Mouse (Mus musculus) skeletal muscle tissue, adult 2 months (tissue): ENCODE measurements around the gene 1700034J05Rik.

ENCODE experiments used
- DNase-seq: peaks from one replicate; pipeline ENCODE4 v3.0.0-alpha.2; 2012; ENCODE audit warnings: low read depth, low spot score

The 1700034J05Rik gene

DNA sequence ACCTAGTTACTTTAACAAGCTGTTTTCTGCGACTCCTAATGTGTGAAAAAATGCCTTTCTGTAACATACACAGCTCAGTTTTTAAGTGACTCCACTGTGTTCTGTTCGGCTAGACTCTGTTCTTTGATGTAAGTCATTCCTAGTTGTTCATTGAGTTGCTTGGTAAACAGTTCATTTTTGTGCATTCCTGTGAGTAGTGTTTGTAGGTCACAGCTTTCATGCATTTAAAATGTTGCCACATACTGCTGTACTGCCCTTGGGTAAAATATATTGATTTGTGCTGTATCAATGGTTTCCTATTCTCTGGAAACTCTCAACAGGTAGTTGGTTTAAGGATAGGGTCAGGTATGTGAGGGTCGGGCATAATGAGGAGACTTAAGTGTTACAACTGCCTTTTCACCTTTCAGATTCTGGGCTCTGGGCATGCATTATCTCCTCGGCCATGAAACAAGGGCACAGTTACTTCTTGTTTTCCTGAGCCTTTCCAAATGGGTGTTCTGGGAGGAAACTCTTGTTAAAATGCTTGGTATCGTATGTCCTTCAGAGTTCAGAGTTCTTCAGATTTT lies 27.7 kb downstream of the 1700034J05Rik start:
- DNase-seq = no peak

- DNase-seq = no peak
These were observed 35.9 kb downstream of the 1700034J05Rik start for GRCm38 (mm10) chr6:146918341-146918740.

GRCm38 (mm10) chr6:146917396-146917795 lies 36.8 kb downstream of the 1700034J05Rik start:
- no peak for DNase-seq

- DNase-seq = no peak
These were observed 38.4 kb downstream of the 1700034J05Rik start for GRCm38 (mm10) chr6:146915808-146916207.

GRCm38 (mm10) chr6:146913489-146914198 lies 40.6 kb downstream of the 1700034J05Rik start:
- DNase-seq = no peak

DNA sequence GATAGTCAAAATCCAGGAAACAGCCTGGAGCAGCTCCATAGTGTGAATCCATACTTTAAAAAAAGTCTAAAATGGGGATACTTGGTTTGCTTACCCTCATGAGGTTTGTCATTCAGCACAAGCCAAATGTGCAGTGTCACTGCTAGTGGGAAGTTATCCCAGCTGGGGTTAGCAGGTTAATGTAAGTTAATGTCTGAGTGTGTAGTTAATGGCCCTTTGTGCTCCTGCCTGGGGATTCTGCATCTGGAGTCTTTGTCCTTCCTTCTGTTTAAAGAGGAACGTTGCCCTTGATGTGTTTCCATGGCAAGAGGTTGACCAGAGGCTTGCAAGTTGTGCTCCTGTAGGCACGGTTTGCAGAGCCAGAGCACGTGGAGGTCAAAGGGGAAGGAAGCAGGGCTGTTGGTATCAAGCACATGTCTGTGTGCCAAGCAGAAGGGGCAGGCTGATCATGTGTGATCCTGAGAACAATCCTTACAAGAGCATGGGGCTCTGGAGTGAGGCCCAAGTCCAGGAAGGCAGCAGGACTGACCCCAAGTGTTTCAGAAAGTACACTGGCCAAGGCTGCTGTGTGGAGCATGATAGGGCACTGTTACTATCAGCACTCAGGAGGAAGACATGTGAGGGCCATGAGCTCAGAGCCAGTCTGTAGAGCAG lies 41.3 kb downstream of the 1700034J05Rik start:
- no peak for DNase-seq

GRCm38 (mm10) chr6:146910801-146911200 lies 43.4 kb downstream of the 1700034J05Rik start:
- DNase-seq = no peak

GRCm38 (mm10) chr6:146909725-146910489 lies 44.3 kb downstream of the 1700034J05Rik start:
- no peak for DNase-seq

DNA sequence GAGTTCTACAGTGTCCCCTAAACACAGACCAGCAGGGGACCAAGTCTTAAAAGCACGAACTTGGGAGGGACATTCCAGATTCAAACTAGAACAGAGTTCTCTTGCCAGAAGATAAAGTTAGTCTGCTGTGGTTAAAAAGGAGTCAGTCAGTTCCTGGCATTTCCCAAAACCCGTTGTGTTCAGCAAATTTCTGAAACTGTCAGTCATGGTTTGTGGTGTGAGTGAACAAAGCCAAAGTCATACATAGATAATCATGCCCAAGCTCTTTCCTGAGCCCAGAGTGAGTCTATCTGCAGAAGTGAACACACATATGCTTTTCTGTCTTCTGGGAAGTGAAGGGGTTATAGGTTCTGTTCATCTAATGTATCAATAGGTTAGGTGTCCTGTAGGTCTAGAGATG lies 45.4 kb downstream of the 1700034J05Rik start:
- no peak for DNase-seq

DNA sequence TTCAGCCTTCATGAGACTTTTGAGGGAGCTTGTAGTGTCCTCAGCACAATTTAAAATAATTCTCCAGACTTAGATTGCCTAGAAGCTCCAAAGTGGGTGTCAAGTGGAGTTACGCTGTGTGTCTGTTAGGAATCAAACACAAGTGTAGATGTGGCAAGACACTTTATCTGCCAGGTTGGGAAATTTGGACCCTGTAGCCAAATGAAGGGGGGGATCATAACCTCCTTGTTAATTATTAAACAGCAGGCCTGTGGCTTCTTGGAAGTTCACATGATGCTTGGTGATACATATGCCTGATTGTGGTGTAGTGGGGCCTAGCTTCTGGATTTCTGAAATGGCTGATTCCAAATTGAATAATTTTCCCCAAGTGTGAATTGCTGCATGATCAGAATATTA lies 46.4 kb downstream of the 1700034J05Rik start:
- DNase-seq = no peak

- DNase-seq = no peak
These were observed 47.0 kb downstream of the 1700034J05Rik start for GRCm38 (mm10) chr6:146907061-146907794.

- DNase-seq = no peak
These were observed 48.0 kb downstream of the 1700034J05Rik start for GRCm38 (mm10) chr6:146906000-146906786.

DNA sequence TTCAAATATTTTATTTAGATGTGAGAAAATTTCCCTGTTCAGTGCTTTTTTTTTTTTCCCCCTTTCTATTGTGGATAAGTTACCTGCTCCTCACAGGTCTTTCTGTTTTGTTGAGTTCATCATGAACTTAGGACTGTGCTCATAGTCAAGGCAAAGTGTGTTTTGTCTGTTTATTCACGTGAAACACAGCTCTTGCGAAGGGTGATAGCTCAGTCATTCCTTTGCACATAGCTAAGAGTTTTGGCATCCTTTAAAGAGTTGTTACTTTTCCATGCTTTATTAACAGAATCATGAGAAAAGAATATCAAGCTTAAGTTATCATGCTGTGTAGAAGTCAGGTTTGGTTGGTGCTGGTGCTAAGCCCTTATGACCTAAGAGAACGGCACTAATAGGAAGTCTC lies 49.5 kb downstream of the 1700034J05Rik start:
- DNase-seq = no peak

GRCm38 (mm10) chr6:146903632-146904031 lies 50.6 kb downstream of the 1700034J05Rik start:
- no peak for DNase-seq

DNA sequence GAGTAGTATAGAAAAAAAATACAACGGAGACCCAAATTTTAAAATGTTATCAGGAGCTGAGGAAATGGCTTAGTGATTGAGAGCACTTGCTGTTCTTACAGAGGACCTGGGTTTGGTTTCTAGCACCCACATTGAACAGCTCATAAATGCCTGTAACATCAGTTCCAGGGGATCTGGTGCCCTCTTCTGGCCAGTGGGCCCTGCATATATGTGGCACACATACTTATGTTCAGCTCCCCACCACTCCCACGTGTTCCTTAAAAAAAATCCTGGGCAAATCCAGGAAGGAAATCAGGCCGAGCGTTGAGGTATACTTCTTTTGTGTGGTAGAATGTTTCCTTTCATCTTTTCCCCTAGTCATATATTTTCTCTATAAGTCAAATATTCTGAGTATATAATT lies 52.3 kb downstream of the 1700034J05Rik start:
- no peak for DNase-seq
